Mouse (Mus musculus): ENCODE results near the gene Bco1.

Bco1 gene

GRCm38 (mm10) chr8:117089802-117090201, 5.9 kb upstream of the Bco1 start:
- no peak for DNase-seq (ENCODE audit: low read depth, low spot score)

DNA sequence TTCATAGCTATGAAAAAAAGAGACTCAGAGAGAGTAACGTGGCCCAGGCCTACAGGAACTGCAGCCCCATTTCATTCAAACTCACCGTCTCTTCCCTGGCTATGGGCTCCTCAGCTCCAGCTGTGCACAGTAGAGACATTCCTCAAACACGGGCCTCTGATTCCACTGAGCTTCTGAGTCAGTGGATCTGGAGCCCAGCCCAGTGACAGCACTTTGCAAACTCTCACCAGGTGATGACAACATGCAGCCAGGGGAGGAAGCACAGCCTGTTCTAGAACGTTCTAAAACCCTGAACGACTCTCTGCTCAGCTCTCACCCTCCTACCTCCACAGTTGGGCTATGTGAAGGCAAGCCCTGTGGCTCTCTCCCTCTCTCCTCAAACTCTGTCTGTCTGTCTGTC, 1.6 kb upstream of the Bco1 start:
- no peak for DNase-seq (ENCODE audit: low read depth, low spot score)

GRCm38 (mm10) chr8:117097051-117097563, 1.5 kb downstream of the Bco1 start:
- DNase-seq (ENCODE audit: low read depth, low spot score), result no peak

- DNase-seq (ENCODE audit: low read depth, low spot score), result no peak
These were observed 2.0 kb downstream of the Bco1 start for GRCm38 (mm10) chr8:117097564-117098191.

DNA sequence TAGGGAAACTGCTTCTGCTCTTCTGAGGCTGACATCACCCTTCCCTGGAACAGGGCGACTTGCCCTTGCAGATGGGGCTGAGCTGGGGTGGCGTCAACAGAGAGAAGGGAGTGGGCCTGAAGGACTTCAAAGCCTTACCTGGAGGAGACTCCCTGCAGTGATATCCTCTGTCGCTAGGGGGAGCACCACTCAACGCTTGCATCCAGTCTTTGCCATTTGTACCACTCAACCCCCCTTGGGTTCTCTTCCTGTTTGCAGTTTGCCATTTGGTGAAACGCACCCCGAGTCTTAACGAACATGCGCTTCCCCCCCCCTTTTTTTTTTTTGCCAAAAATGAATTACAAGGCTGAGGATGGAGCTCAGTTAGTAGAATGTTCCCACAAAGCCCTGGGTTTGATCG, 11.9 kb downstream of the Bco1 start:
- peak; percentile 84 for DNase-seq (ENCODE audit: low read depth, low spot score)

DNA sequence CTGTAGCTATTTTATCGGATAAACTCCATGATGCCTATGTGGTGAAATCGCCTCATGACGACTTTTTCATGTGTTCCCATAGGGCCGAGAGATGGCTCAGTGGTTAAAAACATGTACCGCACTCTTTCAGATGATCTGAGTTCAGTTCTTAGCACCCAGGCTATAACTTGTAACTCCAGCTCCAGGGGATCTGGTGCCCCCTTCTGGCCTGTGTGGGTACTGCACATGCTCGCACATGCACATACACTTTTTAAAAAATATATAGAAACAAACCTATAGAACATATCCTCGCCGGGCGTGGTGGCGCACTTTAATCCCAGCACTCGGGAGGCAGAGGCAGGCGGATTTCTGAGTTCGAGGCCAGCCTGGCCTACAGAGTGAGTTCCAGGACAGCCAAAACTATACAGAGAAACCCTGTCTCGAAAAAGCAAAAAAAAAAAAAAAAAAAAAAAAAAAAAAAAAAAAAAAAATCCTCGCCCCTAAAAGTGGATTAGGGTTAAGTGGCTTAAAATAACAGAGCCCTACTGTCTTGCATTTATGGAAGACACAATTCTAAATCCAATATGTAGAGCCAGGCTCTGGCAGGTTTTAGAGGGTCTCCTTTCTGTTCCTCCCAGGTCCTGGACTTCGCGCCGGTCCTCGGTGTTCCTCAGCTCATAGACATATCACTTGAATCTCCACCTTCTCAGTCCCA, 13.5 kb downstream of the Bco1 start:
- peak; percentile 57 for DNase-seq (ENCODE audit: low read depth, low spot score)

GRCm38 (mm10) chr8:117109801-117110390, 14.2 kb downstream of the Bco1 start:
- DNase-seq (ENCODE audit: low read depth, low spot score), result peak; percentile 90

DNA sequence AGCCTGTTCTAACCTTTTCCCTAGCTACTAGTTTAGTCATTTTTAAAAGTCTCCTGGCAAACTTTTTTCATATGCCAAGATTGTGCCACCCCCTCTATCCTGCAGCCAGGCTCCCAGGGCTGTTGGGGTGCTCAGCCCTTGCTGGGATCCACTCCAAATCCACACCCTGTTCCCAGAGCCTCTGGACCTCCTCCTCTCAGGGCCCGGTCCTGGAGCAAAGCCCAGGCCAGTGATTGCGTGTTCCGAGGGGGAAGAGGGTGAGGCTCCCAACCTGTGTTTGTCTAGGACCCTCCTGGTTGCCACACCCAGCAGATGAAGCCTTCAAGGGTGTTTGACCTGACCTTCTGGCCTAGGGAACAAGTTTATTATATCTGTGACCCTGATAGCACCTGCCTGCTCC, 16.0 kb downstream of the Bco1 start:
- DNase-seq (ENCODE audit: low read depth, low spot score), result no peak

- DNase-seq (ENCODE audit: low read depth, low spot score), result peak; percentile 59
These were observed 16.6 kb downstream of the Bco1 start for GRCm38 (mm10) chr8:117112261-117112660.

GRCm38 (mm10) chr8:117115094-117115493, 19.4 kb downstream of the Bco1 start:
- no peak for DNase-seq (ENCODE audit: low read depth, low spot score)

DNA sequence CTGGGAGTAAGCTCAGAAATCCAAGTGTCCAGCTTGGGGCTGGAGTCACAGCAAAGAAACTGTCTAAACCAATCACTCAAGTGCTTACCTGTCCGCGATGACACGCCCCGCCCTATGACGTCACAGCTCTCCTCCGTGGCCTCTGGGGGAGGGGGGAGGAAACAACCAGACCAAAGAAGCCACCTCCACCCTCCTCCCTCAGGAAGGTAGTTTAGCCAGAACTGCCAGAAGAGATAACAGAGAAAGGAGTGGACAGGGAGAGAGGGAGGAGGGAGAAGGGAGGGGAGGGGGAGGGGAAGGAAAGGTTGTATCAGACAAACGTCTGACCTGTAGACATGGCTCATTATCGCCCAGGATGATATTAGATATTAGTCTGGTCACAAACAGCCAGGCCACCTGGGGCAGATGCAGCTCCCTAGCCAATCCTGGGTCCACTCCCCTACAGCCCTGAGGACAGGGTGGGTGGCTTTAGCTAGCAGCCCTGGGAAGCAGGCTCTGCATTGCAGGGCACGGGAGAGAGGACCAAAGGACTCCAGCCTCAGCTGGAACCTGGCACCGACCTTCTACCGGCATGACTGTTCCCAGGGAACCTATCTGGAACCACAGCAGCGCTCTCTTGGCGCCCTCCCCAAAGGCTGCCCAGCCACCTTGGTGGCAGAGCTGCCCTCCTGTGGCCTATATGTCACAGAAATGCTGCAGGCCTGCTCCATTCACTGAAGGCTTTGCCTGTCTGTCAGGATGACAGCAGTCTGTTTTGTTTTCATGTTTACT, 20.2 kb downstream of the Bco1 start:
- DNase-seq (ENCODE audit: low read depth, low spot score), result peak; percentile 15

DNA sequence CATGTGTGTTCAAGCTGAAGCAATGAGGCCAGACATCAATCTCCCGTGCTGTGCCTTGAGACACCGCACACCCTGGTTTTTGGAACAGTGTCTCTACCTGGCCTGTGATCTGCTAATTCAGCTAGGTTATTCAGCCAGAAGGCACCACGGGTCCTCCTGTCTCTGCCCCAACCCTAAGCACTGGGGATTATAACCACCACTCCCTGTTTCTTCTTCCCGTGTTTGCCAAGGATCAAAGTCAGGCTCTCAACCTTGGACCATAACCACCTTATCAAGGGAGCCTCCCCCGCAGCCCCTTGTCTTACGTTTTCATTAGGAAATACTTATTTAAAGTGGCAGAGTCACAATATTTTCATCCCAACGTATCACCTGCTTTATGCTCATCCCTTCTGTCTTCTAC, 20.9 kb downstream of the Bco1 start:
- no peak for DNase-seq (ENCODE audit: low read depth, low spot score)

- no peak for DNase-seq (ENCODE audit: low read depth, low spot score)
These were observed 22.8 kb downstream of the Bco1 start for GRCm38 (mm10) chr8:117118409-117118808.

GRCm38 (mm10) chr8:117121277-117121676, 25.6 kb downstream of the Bco1 start:
- peak; percentile 40 for DNase-seq (ENCODE audit: low read depth, low spot score)

GRCm38 (mm10) chr8:117123850-117124633, 28.4 kb downstream of the Bco1 start:
- DNase-seq (ENCODE audit: low read depth, low spot score), result no peak

DNA sequence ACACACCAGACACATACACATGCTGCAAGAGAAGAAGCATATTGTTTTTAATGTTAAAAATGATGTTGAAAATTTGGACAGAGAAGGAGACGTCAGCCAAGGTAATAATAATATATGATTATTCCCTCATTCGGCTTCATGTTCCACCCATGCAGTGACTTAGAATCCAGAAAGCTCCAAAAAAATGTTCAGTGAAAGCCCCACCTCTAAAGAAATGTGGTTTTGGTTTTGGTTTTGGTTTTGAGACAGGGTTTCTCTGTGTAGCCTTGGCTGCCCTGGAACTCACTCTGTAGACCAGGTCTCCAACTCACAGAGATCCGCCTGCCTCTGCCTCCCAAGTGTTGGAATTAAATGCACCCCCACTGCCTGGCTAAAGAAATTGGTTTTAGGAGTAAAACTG, 30.2 kb downstream of the Bco1 start:
- DNase-seq (ENCODE audit: low read depth, low spot score), result no peak

DNA sequence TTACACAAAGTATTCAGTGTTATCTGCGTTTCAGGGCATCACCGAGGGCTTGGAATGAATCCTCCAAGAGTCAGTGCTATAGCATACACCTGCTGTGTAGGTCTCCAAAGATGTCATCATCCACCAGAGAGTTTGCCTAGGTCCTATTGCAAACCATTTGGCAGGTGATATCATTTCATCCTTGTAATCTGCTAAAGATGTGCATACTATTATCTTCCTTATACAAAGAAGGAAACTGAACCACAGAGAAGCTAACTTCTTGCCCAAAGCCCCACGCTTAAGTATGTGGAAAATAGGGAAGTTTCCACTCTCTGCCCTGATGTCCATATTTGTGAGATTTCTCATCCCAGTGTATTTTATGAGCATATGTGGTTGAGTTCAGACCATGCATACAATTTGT, 30.8 kb downstream of the Bco1 start:
- DNase-seq (ENCODE audit: low read depth, low spot score), result no peak

DNA sequence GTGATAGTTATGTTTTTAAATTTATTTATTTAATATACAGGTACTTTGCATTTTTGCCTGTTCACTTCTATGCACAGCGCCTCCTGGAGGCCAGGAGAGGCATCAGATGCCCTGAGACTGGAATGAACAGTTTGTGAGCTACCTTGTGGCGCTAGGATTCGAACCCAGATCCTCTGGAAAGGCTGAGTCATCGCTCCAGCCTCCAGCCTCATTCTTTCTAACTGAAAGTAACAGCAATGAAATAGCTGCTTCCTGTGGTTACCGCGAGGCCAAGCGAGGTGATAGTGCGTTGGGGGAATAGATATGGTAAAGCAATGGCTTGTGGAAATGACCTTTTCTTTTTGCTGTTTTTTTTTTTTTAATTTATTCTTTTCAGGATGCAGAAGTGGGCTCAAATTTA, 31.4 kb downstream of the Bco1 start:
- peak; percentile 26 for DNase-seq (ENCODE audit: low read depth, low spot score)

DNA sequence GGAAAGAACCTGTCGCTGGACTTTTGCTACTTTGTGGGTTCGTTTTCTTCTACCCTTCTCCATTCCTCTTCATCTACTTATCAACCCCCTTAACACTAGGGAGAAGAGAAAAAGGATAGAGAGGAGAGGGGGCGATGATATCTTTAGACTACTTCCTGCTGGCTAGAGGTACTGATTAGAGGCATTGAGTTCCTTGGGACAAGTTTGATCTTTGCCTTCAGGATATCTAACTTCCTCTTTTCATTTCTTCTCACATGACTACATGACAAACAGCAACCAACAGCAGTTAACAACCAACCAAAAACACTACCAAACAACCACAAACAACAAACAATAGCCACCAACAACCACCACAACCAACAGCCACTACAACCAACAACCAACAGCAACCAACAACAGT, 38.0 kb downstream of the Bco1 start:
- no peak for DNase-seq (ENCODE audit: low read depth, low spot score)

GRCm38 (mm10) chr8:117136351-117136750, 40.7 kb downstream of the Bco1 start:
- peak; percentile 89 for DNase-seq (ENCODE audit: low read depth, low spot score)

GRCm38 (mm10) chr8:117136763-117137162, 41.1 kb downstream of the Bco1 start:
- no peak for DNase-seq (ENCODE audit: low read depth, low spot score)

Measured in ZHBTc4 (cell line).